Mouse (Mus musculus) liver, embryonic 14.5 days (tissue): ENCODE results near the gene Zfp286. TPM values are rescaled to one million over a fixed set of nuclear protein-coding genes. Genes with fewer than 3 reads are reported as not detected.

Experiments used
- ATAC-seq: fragments of 200-750 bp; cut with Nextera tagmentation; 2 replicates; pipeline ENCODE4 v1.8.0; 2017; ENCODE audit warnings: moderate number of reproducible peaks, mild to moderate bottlenecking, moderate library complexity; ENCODE audit not compliant: insufficient read depth
- DNase-seq, 3 experiments: peaks; one replicate each; pipeline ENCODE4 v3.0.0-alpha.2; 2012 to 2013; ENCODE audit warnings: low read depth in 3 of 3, low spot score in 3 of 3
- H3K27ac ChIP-seq: fragments of 300-500 bp; sonication (generic); 2 replicates; pipeline ENCODE4 v1.5.1; 2014; ENCODE audit warnings: moderate library complexity, mild to moderate bottlenecking, control low read depth, inconsistent platforms
- H3K27me3 ChIP-seq: fragments of 300-500 bp; sonication (generic); 2 replicates; pipeline ENCODE4 v1.6.1; 2014; ENCODE audit warnings: mild to moderate bottlenecking, low read length, moderate library complexity; ENCODE audit not compliant: control insufficient read depth, insufficient read depth
- H3K36me3 ChIP-seq: fragments of 300-500 bp; sonication (generic); replicated peaks from 2 replicates; pipeline ENCODE4 v1.6.1; 2014; ENCODE audit warnings: low read depth; ENCODE audit not compliant: control insufficient read depth, insufficient read depth
- H3K4me1 ChIP-seq, 2 experiments: fragments of 200-500 bp in 1 of 2; fragments of 300-500 bp in 1 of 2; sonication (generic) in 1 of 2; replicated peaks; 2 replicates each; pipeline ENCODE4 v1.6.1; 2012 to 2014; ENCODE audit warnings: antibody characterized with exemption in 1 of 2, inconsistent platforms in 1 of 2, low read length in 1 of 2; ENCODE audit not compliant: control insufficient read depth in 2 of 2, insufficient read depth in 2 of 2
- H3K4me2 ChIP-seq: fragments of 300-500 bp; sonication (generic); 2 replicates; pipeline ENCODE4 v1.6.1; 2014; ENCODE audit warnings: low read depth, mild to moderate bottlenecking, control low read depth, moderate library complexity
- H3K4me3 ChIP-seq, 2 experiments: fragments of 200-500 bp in 1 of 2; fragments of 300-500 bp in 1 of 2; sonication (generic) in 1 of 2; 2 replicates each; pipeline ENCODE4 v1.5.1; 2012 to 2014; ENCODE audit warnings: low read depth in 2 of 2, low read length in 2 of 2, mild to moderate bottlenecking in 2 of 2, control low read depth in 1 of 2, inconsistent platforms in 1 of 2, moderate library complexity in 1 of 2; ENCODE audit not compliant: insufficient read depth in 1 of 2
- H3K9ac ChIP-seq: fragments of 300-500 bp; sonication (generic); replicated peaks from 2 replicates; pipeline ENCODE4 v1.6.1; 2014; ENCODE audit warnings: mild to moderate bottlenecking, control low read depth, moderate library complexity
- H3K9me3 ChIP-seq: fragments of 300-500 bp; sonication (generic); 2 replicates; pipeline ENCODE4 v1.6.1; 2016; ENCODE audit warnings: low read length, mixed read lengths; ENCODE audit not compliant: control insufficient read depth
- CTCF ChIP-seq: IDR thresholded peaks from 2 replicates; pipeline ENCODE4 v1.5.1; 2016; ENCODE audit warnings: antibody characterized with exemption, low read depth, control low read depth
- EP300 ChIP-seq: IDR thresholded peaks from 2 replicates; pipeline ENCODE4 v1.6.1; 2016; ENCODE audit warnings: antibody characterized with exemption, low read depth
- WGBS: fragments of 180-500 bp; shearing (Covaris S2); extraction: QIAGEN DNeasy Blood & Tissue Kit; methylation state at CpG from one replicate; pipeline ENCODE4 v1.1.7; 2014; ENCODE audit not compliant: insufficient replicate concordance; 5-methylcytosine and 5-hydroxymethylcytosine counted together
- polyA plus RNA-seq, 2 experiments: library from polyadenylated mRNA; depleted of rRNA in 1 of 2; stranded (reverse) in 1 of 2; unstranded in 1 of 2; fragments of >200 nt; fragmentation: Nextera tagmentation in 1 of 2; extraction: Ambion mirVana in 1 of 2; gene quantifications; 2 replicates each; pipeline versions ENCODE4 v1.2.1 to v1.2.3; 2012 to 2014

Zfp286 gene
- polyA plus RNA-seq, 2 experiments, result 0.45 to 1.4 TPM

GRCm38 (mm10) chr11:62826106-62826733 lies 37.0 kb upstream of the Zfp286 start:
- Histone ChIP-seq H3K9me3 (no peaks in the 10 kb centered on the region), H3K4me2 (no peak overlapping the region), H3K4me3 (no peak overlapping the region), H3K27me3 (no peaks in the 10 kb centered on the region; the same call in 1 of the 2 replicates), H3K4me1 (peaks cover 0 to 6% of the 10 kb centered on the region in 2 experiments; a peak in 1 of 4 replicates), H3K27ac (no peak overlapping the region), H3K9ac (no peak overlapping the region), H3K36me3 (no peaks in the 10 kb centered on the region)
- no peak for TF ChIP-seq CTCF
- TF ChIP-seq EP300, result no peak
- no peak for ATAC-seq
- WGBS, result 53% methylated on average over 6 of the region's 6 CpGs
- DNase-seq, result no peak

GRCm38 (mm10) chr11:62825222-62826105 lies 36.2 kb upstream of the Zfp286 start:
- no peaks in the 10 kb centered on the region for H3K36me3 ChIP-seq
- H3K4me3 ChIP-seq, result no peak overlapping the region
- H3K27ac ChIP-seq, result no peak overlapping the region
- peaks cover 0 to 11% of the 10 kb centered on the region in 2 experiments; a peak in 2 of 4 replicates for H3K4me1 ChIP-seq
- no peak overlapping the region for H3K4me2 ChIP-seq
- ATAC-seq, result no peak
- H3K9me3 ChIP-seq, result no peaks in the 10 kb centered on the region
- H3K27me3 ChIP-seq, result no peaks in the 10 kb centered on the region; the same call in 1 of the 2 replicates
- TF ChIP-seq CTCF (no peak), EP300 (no peak)
- 58% methylated on average over 9 of the region's 9 CpGs for WGBS
- no peak for DNase-seq
- no peak overlapping the region for H3K9ac ChIP-seq

GRCm38 (mm10) chr11:62824211-62824610 lies 34.9 kb upstream of the Zfp286 start:
- Histone ChIP-seq H3K4me3 (no peak overlapping the region), H3K27me3 (no peaks in the 10 kb centered on the region; the same call in 1 of the 2 replicates), H3K27ac (no peak overlapping the region), H3K36me3 (no peaks in the 10 kb centered on the region), H3K4me2 (no peak overlapping the region), H3K9me3 (no peaks in the 10 kb centered on the region), H3K9ac (no peak overlapping the region), H3K4me1 (peaks cover 2 to 19% of the 10 kb centered on the region in 2 experiments; a peak in 2 of 4 replicates)
- WGBS, result 14% methylated on average over 7 of the region's 7 CpGs
- TF ChIP-seq CTCF, result no peak
- TF ChIP-seq EP300, result no peak
- DNase-seq (no peak), ATAC-seq (no peak)

- no peaks in the 10 kb centered on the region; the same call in 1 of the 2 replicates for H3K27me3 ChIP-seq
- H3K27ac ChIP-seq, result no peak overlapping the region
- ATAC-seq (no peak), DNase-seq (no peak)
- H3K36me3 ChIP-seq, result no peaks in the 10 kb centered on the region
- TF ChIP-seq EP300 (no peak), CTCF (no peak)
- H3K9me3 ChIP-seq, result no peaks in the 10 kb centered on the region
- peak overlapping the region; percentile 13; the same call in 1 of the 2 replicates for H3K4me2 ChIP-seq
- peaks cover 2 to 24% of the 10 kb centered on the region in 2 experiments; a peak in 2 of 4 replicates for H3K4me1 ChIP-seq
- no peak overlapping the region for H3K9ac ChIP-seq
- no peak overlapping the region for H3K4me3 ChIP-seq
- WGBS, result 25% methylated on average over 5 of the region's 5 CpGs
Observed at GRCm38 (mm10) chr11:62821893-62822292, 32.6 kb upstream of the Zfp286 start.
